Mouse (Mus musculus): ENCODE data around the gene Ier2. TPM values are rescaled to one million over a fixed set of nuclear protein-coding genes. Genes with fewer than 3 reads are reported as not detected.

Gene Ier2
- polyA plus RNA-seq, 1 experiment from 2014 or later: 29.3 TPM

GRCm38 (mm10) chr8:84640010-84640588 lies 22.6 kb downstream of the Ier2 start:
- H3K9ac ChIP-seq (ENCODE audit: low read length): peak overlapping the region; percentile 40; the same call in 1 of the 2 replicates
- WGBS: 22% methylated on average over 9 of the region's 9 CpGs

GRCm38 (mm10) chr8:84639162-84640009 lies 23.3 kb downstream of the Ier2 start:
- peak overlapping the region; percentile 40 for H3K4me3 ChIP-seq (ENCODE audit: low read depth, low read length)
- H3K4me1 ChIP-seq (ENCODE audit: control insufficient read depth, insufficient read depth, low read length): peaks cover 10% of the 10 kb centered on the region
- H3K27me3 ChIP-seq (replicated peaks; ENCODE audit: control insufficient read depth, insufficient read depth, low read length): no peaks in the 10 kb centered on the region
- H3K9ac ChIP-seq (ENCODE audit: low read length): peak overlapping the region; percentile 70
- WGBS: under 1% methylated on average over 106 of the region's 106 CpGs
- H3K36me3 ChIP-seq (ENCODE audit: control insufficient read depth, insufficient read depth, low read length): no peaks in the 10 kb centered on the region
- no peaks in the 10 kb centered on the region for H3K9me3 ChIP-seq (replicated peaks; ENCODE audit: control insufficient read depth, low read length)
- H3K4me2 ChIP-seq (ENCODE audit: low read length): peak overlapping the region; percentile 68
- peak overlapping the region; percentile 91 for H3K27ac ChIP-seq (ENCODE audit: low read depth, low read length)
- peak; percentile 95 for ATAC-seq
- peak; percentile 97 for DNase-seq (ENCODE audit: low spot score)

More at GRCm38 (mm10) chr8:84640010-84640588, 22.6 kb downstream of the Ier2 start:
- Histone ChIP-seq H3K4me1 (ENCODE audit: control insufficient read depth, insufficient read depth, low read length) (peaks cover 5% of the 10 kb centered on the region), H3K27me3 (replicated peaks; ENCODE audit: control insufficient read depth, insufficient read depth, low read length) (no peaks in the 10 kb centered on the region), H3K4me2 (ENCODE audit: low read length) (peak overlapping the region; percentile 68), H3K9me3 (replicated peaks; ENCODE audit: control insufficient read depth, low read length) (no peaks in the 10 kb centered on the region), H3K27ac (ENCODE audit: low read depth, low read length) (no peak overlapping the region), H3K36me3 (ENCODE audit: control insufficient read depth, insufficient read depth, low read length) (no peaks in the 10 kb centered on the region), H3K4me3 (ENCODE audit: low read depth, low read length) (peak overlapping the region; percentile 40)
- ATAC-seq: no peak
- DNase-seq (ENCODE audit: low spot score): no peak

GRCm38 (mm10) chr8:84638555-84639161 lies 24.0 kb downstream of the Ier2 start:
- peak overlapping the region; percentile 68 for H3K4me2 ChIP-seq (ENCODE audit: low read length)
- peak overlapping the region; percentile 40 for H3K4me3 ChIP-seq (ENCODE audit: low read depth, low read length)
- WGBS: under 1% methylated on average over 46 of the region's 52 CpGs
- peak overlapping the region; percentile 70 for H3K9ac ChIP-seq (ENCODE audit: low read length)
- H3K27me3 ChIP-seq (replicated peaks; ENCODE audit: control insufficient read depth, insufficient read depth, low read length): no peaks in the 10 kb centered on the region
- H3K36me3 ChIP-seq (ENCODE audit: control insufficient read depth, insufficient read depth, low read length): no peaks in the 10 kb centered on the region
- peak overlapping the region; percentile 91 for H3K27ac ChIP-seq (ENCODE audit: low read depth, low read length)
- H3K4me1 ChIP-seq (ENCODE audit: control insufficient read depth, insufficient read depth, low read length): peaks cover 10% of the 10 kb centered on the region
- DNase-seq (ENCODE audit: low spot score) (peak; percentile 17), ATAC-seq (peak; percentile 33)
- no peaks in the 10 kb centered on the region for H3K9me3 ChIP-seq (replicated peaks; ENCODE audit: control insufficient read depth, low read length)

GRCm38 (mm10) chr8:84637946-84638554 lies 24.6 kb downstream of the Ier2 start:
- Histone ChIP-seq H3K4me1 (ENCODE audit: control insufficient read depth, insufficient read depth, low read length) (peaks cover 10% of the 10 kb centered on the region), H3K27me3 (replicated peaks; ENCODE audit: control insufficient read depth, insufficient read depth, low read length) (no peaks in the 10 kb centered on the region), H3K27ac (ENCODE audit: low read depth, low read length) (peak overlapping the region; percentile 91; the same call in 1 of the 2 replicates), H3K4me2 (ENCODE audit: low read length) (peak overlapping the region; percentile 68), H3K9ac (ENCODE audit: low read length) (peak overlapping the region; percentile 70), H3K4me3 (ENCODE audit: low read depth, low read length) (peak overlapping the region; percentile 40), H3K36me3 (ENCODE audit: control insufficient read depth, insufficient read depth, low read length) (no peaks in the 10 kb centered on the region), H3K9me3 (replicated peaks; ENCODE audit: control insufficient read depth, low read length) (no peaks in the 10 kb centered on the region)
- DNase-seq (ENCODE audit: low spot score) (no peak), ATAC-seq (no peak)
- 39% methylated on average over 8 of the region's 8 CpGs for WGBS

- no peak overlapping the region for H3K4me2 ChIP-seq (ENCODE audit: low read length)
- 88% methylated on average over 17 of the region's 17 CpGs for WGBS
- peaks cover 10% of the 10 kb centered on the region for H3K4me1 ChIP-seq (ENCODE audit: control insufficient read depth, insufficient read depth, low read length)
- DNase-seq (ENCODE audit: low spot score): no peak
- ATAC-seq: no peak
- no peak overlapping the region for H3K4me3 ChIP-seq (ENCODE audit: low read depth, low read length)
- no peaks in the 10 kb centered on the region for H3K9me3 ChIP-seq (replicated peaks; ENCODE audit: control insufficient read depth, low read length)
- no peaks in the 10 kb centered on the region for H3K36me3 ChIP-seq (ENCODE audit: control insufficient read depth, insufficient read depth, low read length)
- no peaks in the 10 kb centered on the region for H3K27me3 ChIP-seq (replicated peaks; ENCODE audit: control insufficient read depth, insufficient read depth, low read length)
- H3K9ac ChIP-seq (ENCODE audit: low read length): no peak overlapping the region
- 0 out of 2 replicates have a peak overlapping the region, but pooled peaks have one; percentile 48 for H3K27ac ChIP-seq (ENCODE audit: low read depth, low read length)
These were observed 26.5 kb downstream of the Ier2 start for GRCm38 (mm10) chr8:84636051-84636691.

GRCm38 (mm10) chr8:84635397-84636050 lies 27.1 kb downstream of the Ier2 start:
- Histone ChIP-seq H3K27me3 (replicated peaks; ENCODE audit: control insufficient read depth, insufficient read depth, low read length) (no peaks in the 10 kb centered on the region), H3K27ac (ENCODE audit: low read depth, low read length) (peak overlapping the region; percentile 81; the same call in 1 of the 2 replicates), H3K4me2 (ENCODE audit: low read length) (no peak overlapping the region), H3K36me3 (ENCODE audit: control insufficient read depth, insufficient read depth, low read length) (no peaks in the 10 kb centered on the region), H3K4me3 (ENCODE audit: low read depth, low read length) (no peak overlapping the region), H3K9ac (ENCODE audit: low read length) (0 out of 2 replicates have a peak overlapping the region, but pooled peaks have one; percentile 17), H3K4me1 (ENCODE audit: control insufficient read depth, insufficient read depth, low read length) (peaks cover 10% of the 10 kb centered on the region), H3K9me3 (replicated peaks; ENCODE audit: control insufficient read depth, low read length) (no peaks in the 10 kb centered on the region)
- ATAC-seq: no peak
- 69% methylated on average over 14 of the region's 14 CpGs for WGBS
- no peak for DNase-seq (ENCODE audit: low spot score)

GRCm38 (mm10) chr8:84634849-84635304 lies 27.8 kb downstream of the Ier2 start:
- peak overlapping the region; percentile 81 for H3K27ac ChIP-seq (ENCODE audit: low read depth, low read length)
- H3K4me3 ChIP-seq (ENCODE audit: low read depth, low read length): no peak overlapping the region
- peak; percentile 57 for DNase-seq (ENCODE audit: low spot score)
- no peak for ATAC-seq
- H3K4me1 ChIP-seq (ENCODE audit: control insufficient read depth, insufficient read depth, low read length): peaks cover 10% of the 10 kb centered on the region
- WGBS: 39% methylated on average over 9 of the region's 9 CpGs
- H3K36me3 ChIP-seq (ENCODE audit: control insufficient read depth, insufficient read depth, low read length): no peaks in the 10 kb centered on the region
- H3K9ac ChIP-seq (ENCODE audit: low read length): peak overlapping the region; percentile 29; the same call in 1 of the 2 replicates
- H3K9me3 ChIP-seq (replicated peaks; ENCODE audit: control insufficient read depth, low read length): no peaks in the 10 kb centered on the region
- H3K27me3 ChIP-seq (replicated peaks; ENCODE audit: control insufficient read depth, insufficient read depth, low read length): no peaks in the 10 kb centered on the region
- H3K4me2 ChIP-seq (ENCODE audit: low read length): no peak overlapping the region

Measured in forebrain, embryonic 14.5 days (tissue).